Mouse (Mus musculus): ENCODE measurements around the gene Cenpv. TPM values are rescaled to one million over a fixed set of nuclear protein-coding genes. Genes with fewer than 3 reads are reported as not detected.

The Cenpv gene
- polyA plus RNA-seq, 1 experiment from 2014 or later, result 19.6 TPM

Other genes starting within 250 kb of the Cenpv start
- 5.4 and 6.2 TPM in 2 replicates for gene Pigl, start 80.8 kb downstream of the Cenpv start, polyA plus RNA-seq (2015; fragmentation: Nextera tagmentation; extraction: Ambion mirVana)
- 76.6 and 79.2 TPM in 2 replicates for gene Ncor1, start 80.7 kb downstream of the Cenpv start, polyA plus RNA-seq (2015; fragmentation: Nextera tagmentation; extraction: Ambion mirVana)
- 1,519 and 1,558 TPM in 2 replicates for gene Ubb, start 11.9 kb upstream of the Cenpv start, polyA plus RNA-seq (2015; fragmentation: Nextera tagmentation; extraction: Ambion mirVana)
- gene Trpv2, start 35.2 kb upstream of the Cenpv start, polyA plus RNA-seq (2015; fragmentation: Nextera tagmentation; extraction: Ambion mirVana), result 6.6 and 7.2 TPM in 2 replicates
- 1.3 and 1.4 TPM in 2 replicates for gene Lrrc75a, start 109.3 kb upstream of the Cenpv start, polyA plus RNA-seq (2015; fragmentation: Nextera tagmentation; extraction: Ambion mirVana)
- gene Mmgt2, start 109.4 kb upstream of the Cenpv start, polyA plus RNA-seq (2015; fragmentation: Nextera tagmentation; extraction: Ambion mirVana), result 12.2 and 12.3 TPM in 2 replicates
- 0.47 and 0.57 TPM in 2 replicates for gene Zfp287, start 192.6 kb upstream of the Cenpv start, polyA plus RNA-seq (2015; fragmentation: Nextera tagmentation; extraction: Ambion mirVana)
- gene Gm10428, start 213.8 kb upstream of the Cenpv start, polyA plus RNA-seq (2015; fragmentation: Nextera tagmentation; extraction: Ambion mirVana), result not detected in 2 replicates

Data from liver, embryonic 13.5 days (tissue).